Mouse (Mus musculus): ENCODE measurements around the gene Slc11a2.
"Not testable (repeated sequence)": the region's sequence is repeated elsewhere in the genome, so short reads cannot be mapped to it uniquely, and the experiment has no call there.

Gene Slc11a2

DNA sequence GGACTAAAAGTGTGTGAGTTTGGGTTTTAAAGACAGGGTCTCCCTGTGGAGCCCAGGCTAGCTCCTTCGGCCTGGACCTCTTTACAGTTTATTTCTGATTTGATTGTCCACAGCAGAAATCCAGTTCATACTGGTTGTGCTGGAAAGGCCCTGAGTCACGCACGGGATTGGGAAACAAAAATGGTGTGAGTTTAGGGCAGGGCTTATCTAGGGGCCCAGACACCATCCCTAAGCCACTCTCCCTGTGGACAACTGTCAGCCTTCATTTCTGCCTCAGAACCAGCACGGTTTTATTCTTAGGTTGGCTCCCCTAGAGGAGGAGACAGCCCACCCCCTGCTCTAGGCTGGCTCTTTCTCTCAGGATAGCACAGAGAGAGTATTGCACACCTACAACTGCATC lies 8.4 kb upstream of the Slc11a2 start:
- DNase-seq (ENCODE audit: low spot score): no peak

DNA sequence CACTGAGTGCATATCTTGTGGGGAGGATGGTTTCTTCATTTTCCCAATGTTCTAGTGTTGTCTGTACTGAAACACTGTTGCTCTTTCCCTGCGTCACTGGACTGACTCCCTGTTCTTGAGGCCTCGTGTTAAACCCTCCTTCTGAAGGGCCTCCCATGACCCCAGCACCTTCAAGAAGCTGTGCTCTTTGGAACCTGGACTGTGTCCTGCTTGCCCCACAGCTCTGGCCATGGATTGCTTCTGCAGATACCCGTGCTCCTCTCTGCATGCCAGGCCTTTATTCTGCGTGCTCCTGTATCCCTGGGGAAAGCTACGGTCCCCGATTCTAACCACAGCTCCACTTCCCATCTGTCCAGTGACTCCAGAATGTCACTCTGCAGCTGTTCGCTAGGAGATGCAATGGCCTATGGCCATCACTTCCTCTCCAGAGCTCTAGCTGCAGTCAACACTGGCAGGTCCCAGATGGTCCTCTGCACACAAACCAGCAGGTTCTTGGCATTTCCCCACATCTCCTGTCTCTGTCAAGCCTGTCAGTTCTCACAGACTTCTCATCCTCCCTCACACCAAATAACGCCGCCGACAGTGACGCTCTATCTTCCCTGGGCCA lies 5.2 kb upstream of the Slc11a2 start:
- no peak for DNase-seq (ENCODE audit: low spot score)

DNA sequence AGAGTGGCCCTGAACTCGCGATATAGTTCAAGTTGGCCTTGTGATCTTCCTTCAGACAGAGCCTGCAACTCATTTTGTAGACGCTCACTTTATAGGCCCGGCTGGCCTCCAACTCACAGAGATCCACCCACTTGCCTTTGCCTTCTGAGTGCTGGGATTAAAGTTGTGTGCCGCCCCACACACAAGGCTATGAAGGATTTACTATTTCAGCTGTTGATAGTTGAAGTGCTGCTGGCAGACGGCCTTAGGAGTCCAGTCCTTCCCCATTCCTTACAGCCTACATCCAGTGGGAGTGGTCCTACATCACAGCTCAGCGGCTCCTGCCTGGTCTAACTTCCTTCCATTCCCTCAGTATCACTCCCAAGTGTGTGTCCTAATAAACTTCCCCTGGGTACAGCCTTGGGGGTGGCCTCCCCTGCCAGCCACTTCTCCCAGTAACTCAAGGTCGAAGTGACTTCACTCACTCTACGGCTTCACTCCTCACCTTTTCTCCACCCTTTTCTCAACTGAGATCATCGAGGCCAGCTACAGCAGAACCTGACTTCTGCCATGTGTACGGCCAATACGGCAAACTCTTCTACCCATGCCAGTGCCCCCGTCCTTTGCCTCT lies 3.5 kb upstream of the Slc11a2 start:
- DNase-seq (ENCODE audit: low spot score): no peak

- DNase-seq (ENCODE audit: low spot score): no peak
These were observed 956 bp downstream of the Slc11a2 start for GRCm38 (mm10) chr15:100423916-100424315.

- peak; percentile 95 for DNase-seq (ENCODE audit: low spot score)
These were observed 1.7 kb downstream of the Slc11a2 start for GRCm38 (mm10) chr15:100422899-100423860.

GRCm38 (mm10) chr15:100422476-100422875 lies 2.4 kb downstream of the Slc11a2 start:
- no peak for DNase-seq (ENCODE audit: low spot score)

GRCm38 (mm10) chr15:100421758-100422197 lies 3.1 kb downstream of the Slc11a2 start, which contains the start of gene Gm5475:
TSS of gene Gm5475 (plus strand) at chr15:100422147.
- DNase-seq (ENCODE audit: low spot score): not testable (repeated sequence)

GRCm38 (mm10) chr15:100421059-100421757 lies 3.7 kb downstream of the Slc11a2 start:
- DNase-seq (ENCODE audit: low spot score): no peak

DNA sequence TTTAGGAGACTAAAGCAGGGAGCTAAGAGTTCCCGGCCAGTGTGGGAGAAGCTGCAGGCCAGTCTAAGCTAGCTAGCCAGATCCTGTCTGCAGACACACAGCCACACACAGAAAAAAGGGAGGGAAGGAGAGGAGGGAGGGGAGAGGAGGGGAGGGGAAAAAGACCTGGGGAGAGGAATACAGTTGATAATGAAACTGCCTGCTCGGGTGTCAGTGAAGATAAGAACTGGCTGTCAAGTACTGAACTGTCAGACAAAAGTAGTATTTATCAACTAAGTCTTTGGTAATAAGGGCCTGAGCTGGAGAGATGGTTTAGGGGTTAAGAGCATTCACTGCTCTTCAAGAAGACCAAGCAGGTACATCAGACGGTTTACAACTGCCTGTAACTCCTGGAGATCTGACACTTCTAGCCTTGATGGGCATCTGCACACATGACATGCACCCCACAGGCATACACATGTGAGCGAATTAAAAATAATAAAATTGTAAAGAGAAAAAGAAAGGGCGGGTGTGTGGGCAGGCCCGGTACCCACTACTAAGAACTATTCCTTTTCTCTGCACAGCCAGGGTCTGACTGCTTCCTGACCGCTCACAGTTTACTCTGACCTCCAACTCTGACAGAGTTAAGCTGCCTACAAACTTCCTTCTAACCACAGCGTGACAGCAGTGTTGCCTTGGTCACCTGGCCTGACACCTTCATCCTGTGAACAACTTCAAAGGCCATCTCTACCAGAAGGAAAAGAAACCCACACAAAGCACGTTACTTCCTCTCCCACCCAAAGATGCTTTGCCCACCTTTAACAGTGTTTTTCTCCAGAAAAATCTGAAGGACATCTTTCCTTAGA lies 4.7 kb downstream of the Slc11a2 start:
- DNase-seq (ENCODE audit: low spot score): no peak

DNA sequence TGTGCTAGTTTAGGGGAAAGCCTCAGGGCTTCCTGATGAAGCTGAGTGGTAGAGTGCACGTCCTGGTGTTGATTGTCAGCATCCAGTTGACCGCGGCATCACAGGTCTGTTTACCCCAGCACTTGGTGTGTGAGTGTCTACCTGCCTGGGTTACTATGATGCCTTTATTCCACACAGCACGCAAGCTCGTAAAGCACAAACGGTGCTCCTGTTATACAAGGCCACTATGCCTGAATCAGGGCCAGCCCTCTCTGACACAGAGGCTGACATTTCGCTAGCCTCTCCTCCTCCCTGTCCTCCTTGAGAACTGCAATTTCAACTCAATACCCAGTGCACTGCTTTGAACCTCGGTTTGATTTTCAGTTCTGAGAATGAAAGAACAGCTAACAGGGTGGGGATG lies 5.6 kb downstream of the Slc11a2 start:
- no peak for DNase-seq (ENCODE audit: low spot score)

- no peak for DNase-seq (ENCODE audit: low spot score)
These were observed 6.9 kb downstream of the Slc11a2 start for GRCm38 (mm10) chr15:100417854-100418450.

GRCm38 (mm10) chr15:100415684-100416083 lies 9.2 kb downstream of the Slc11a2 start:
- no peak for DNase-seq (ENCODE audit: low spot score)

- no peak for DNase-seq (ENCODE audit: low spot score)
These were observed 9.9 kb downstream of the Slc11a2 start for GRCm38 (mm10) chr15:100414942-100415341.

DNA sequence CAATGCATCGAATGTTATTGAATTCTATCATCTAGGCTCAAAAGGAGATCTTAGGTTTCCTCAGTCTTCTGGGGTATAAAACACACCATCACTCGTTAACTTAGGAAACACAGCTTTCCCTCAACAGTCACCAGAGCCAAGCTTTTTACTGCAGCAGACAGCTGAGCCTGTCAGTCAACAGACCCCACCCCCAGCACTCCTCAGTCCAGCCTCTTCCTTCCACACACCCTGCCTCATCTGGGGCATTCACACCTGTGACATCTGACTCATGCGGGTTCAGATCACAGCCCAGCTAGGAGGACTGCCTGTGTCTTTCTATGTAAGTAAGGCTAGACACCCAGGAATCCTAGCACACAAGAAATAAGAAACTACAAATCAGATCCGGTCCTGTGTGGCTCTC lies 10.9 kb downstream of the Slc11a2 start:
- DNase-seq (ENCODE audit: low spot score): no peak

DNA sequence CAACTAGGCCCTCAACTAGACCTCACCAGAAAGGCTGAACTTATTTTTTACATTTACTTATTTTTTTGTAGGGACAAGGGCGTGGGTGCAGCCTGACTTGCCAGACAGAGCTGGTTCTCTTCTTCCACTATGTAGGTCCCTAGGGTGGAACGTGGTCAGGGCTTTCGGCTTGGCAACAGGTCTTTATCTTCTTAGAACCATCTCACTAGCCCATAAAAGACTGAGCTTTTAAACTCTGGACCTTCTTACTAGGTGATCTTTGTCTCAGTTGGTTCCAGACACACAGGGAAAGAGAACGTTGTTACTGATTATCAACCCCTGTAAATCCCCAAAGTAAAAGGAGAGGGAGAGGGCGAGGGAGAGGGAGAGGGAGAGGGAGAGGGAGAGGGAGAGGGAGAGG lies 11.6 kb downstream of the Slc11a2 start:
- no peak for DNase-seq (ENCODE audit: low spot score)

DNA sequence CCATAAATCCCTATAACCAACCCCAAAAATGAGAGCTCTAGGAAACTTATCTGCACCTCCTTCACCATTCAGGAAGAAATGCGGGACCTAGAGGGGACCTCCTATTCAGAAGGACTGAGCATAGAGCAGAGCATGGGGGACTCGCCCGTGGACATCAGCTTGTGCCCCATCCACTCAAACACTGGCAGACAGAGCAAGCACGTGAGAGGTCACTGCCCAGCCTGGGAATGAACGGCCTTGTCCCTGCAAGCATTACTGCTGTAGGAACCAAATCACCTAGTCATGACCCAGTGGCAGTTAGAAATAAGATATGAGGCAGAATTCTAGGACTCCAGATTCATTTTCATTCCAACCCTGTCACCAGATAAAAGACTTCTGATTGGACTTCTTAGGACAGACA lies 13.1 kb downstream of the Slc11a2 start:
- no peak for DNase-seq (ENCODE audit: low spot score)

- peak; percentile 81 for DNase-seq (ENCODE audit: low spot score)
These were observed 13.8 kb downstream of the Slc11a2 start for GRCm38 (mm10) chr15:100410918-100411672.

DNA sequence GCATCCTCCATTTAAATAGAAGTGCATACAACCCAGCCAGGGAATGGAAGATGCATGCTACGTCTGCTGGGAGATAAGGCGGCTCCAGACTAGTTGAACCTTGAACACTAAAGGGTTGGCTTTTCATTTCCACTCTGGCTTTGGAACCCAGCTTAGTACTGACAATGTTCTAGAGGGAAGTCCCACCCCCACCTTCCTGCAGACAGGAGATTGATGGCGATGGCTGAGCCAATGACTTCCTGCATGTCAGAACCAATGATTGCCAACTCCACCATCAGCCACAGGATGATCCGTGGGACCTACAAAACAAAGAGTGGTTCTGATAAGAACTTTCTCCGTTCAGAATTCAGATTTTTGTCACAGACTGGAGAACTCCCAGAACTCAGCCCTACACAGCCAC lies 18.8 kb downstream of the Slc11a2 start:
- no peak for DNase-seq (ENCODE audit: low spot score)

GRCm38 (mm10) chr15:100403318-100404000 lies 21.4 kb downstream of the Slc11a2 start:
- DNase-seq (ENCODE audit: low spot score): no peak
